ENCODE assay signal across 7 mouse cellular contexts in genomic region chr2:120850424-120851082, GRCm38 (mm10). TPM values are rescaled to one million over a fixed set of nuclear protein-coding genes. Genes with fewer than 3 reads are reported as not detected.
A peak's percentile ranks its signal among the peaks of the same experiment; 100 is the strongest.
DNase-seq lines count a peak whose midpoint lies in the region; ATAC-seq lines count a peak whose summit lies in the region.

TSS of gene Ttbk2 (minus strand) at chr2:120850604.

- peak within 1 kb of the TSS; percentile 61 for H3K27ac ChIP-seq in intestine, embryonic 16.5 days (ENCODE audit: low read length)
- H3K27ac ChIP-seq in midbrain, embryonic 11.5 days (ENCODE audit: low read depth, low read length): peak within 1 kb of the TSS; percentile 73

- ATAC-seq in intestine, embryonic 16.5 days: peak; percentile 100
- peak; percentile 100 for ATAC-seq in midbrain, embryonic 11.5 days (ENCODE audit: low FRiP score)

- no peaks in the 10 kb centered on the region for H3K36me3 ChIP-seq in intestine, embryonic 16.5 days (ENCODE audit: control insufficient read depth, insufficient read depth, low read length)
- H3K36me3 ChIP-seq in midbrain, embryonic 11.5 days (ENCODE audit: control insufficient read depth, insufficient read depth, low read length): no peaks in the 10 kb centered on the region

- intact Hi-C loops in left cerebral cortex, postnatal 36 days (cut with DNase I): no loop called here

- H3K9ac ChIP-seq in intestine, embryonic 16.5 days (ENCODE audit: low read depth, low read length): peak within 1 kb of the TSS; percentile 80
- peak within 1 kb of the TSS; percentile 89 for H3K9ac ChIP-seq in midbrain, embryonic 11.5 days (ENCODE audit: low read length)

- 1% methylated on average over 39 of the region's 39 CpGs for whole genome bisulfite sequencing in intestine, embryonic 16.5 days
- under 1% methylated on average over 39 of the region's 39 CpGs for WGBS in midbrain, embryonic 11.5 days

- H3K4me1 ChIP-seq in intestine, embryonic 16.5 days (ENCODE audit: control insufficient read depth, insufficient read depth, low read length): peaks cover 6% of the 10 kb centered on the region; the same call in 1 of the 2 replicates
- H3K4me1 ChIP-seq in midbrain, embryonic 11.5 days (ENCODE audit: control insufficient read depth, insufficient read depth, low read length): peaks cover 4% of the 10 kb centered on the region; the same call in 1 of the 2 replicates

- DNase-seq in adrenal gland, adult 8-10 months: peak; percentile 97
- DNase-seq in embryo, embryonic 9.5 days (ENCODE audit: extremely low spot score): peak; percentile 99
- peak; percentile 93 to 96 for DNase-seq in gastrocnemius, postnatal 4 days (ENCODE audit: low spot score in 2 of 2)
- DNase-seq in left cerebral cortex, postnatal 36 days (ENCODE audit: low spot score in 2 of 2): peak; percentile 99
- DNase-seq in midbrain, embryonic 11.5 days (ENCODE audit: low spot score, missing footprints): peak; percentile 99
- DNase-seq in skeletal muscle tissue, adult 2 months (ENCODE audit: low read depth, low spot score): peak; percentile 95

- no peaks in the 10 kb centered on the region for H3K9me3 ChIP-seq in intestine, embryonic 16.5 days (ENCODE audit: control insufficient read depth, low read length)
- H3K9me3 ChIP-seq in midbrain, embryonic 11.5 days (ENCODE audit: control insufficient read depth, low read length): no peaks in the 10 kb centered on the region

- H3K4me2 ChIP-seq in intestine, embryonic 16.5 days (ENCODE audit: low read depth, low read length): peak within 1 kb of the TSS; percentile 92
- peak within 1 kb of the TSS; percentile 72 for H3K4me2 ChIP-seq in midbrain, embryonic 11.5 days

- no peaks in the 10 kb centered on the region for H3K27me3 ChIP-seq in intestine, embryonic 16.5 days (replicated peaks; ENCODE audit: control insufficient read depth, insufficient read depth, low read length)
- H3K27me3 ChIP-seq in midbrain, embryonic 11.5 days (ENCODE audit: control insufficient read depth, insufficient read depth, low read length): no peaks in the 10 kb centered on the region

- peak within 1 kb of the TSS; percentile 94 for H3K4me3 ChIP-seq in intestine, embryonic 16.5 days (ENCODE audit: low read length)
- peak within 1 kb of the TSS; percentile 92 for H3K4me3 ChIP-seq in midbrain, embryonic 11.5 days (ENCODE audit: low read depth, low read length)

RNA-seq across cellular contexts. Expression of gene Ttbk2, which starts in this region (rescaled TPM):
- 10 to 100 TPM; 12.5 to 21.0 (median 16.8) TPM for total RNA-seq in adrenal gland, adult 8-10 months (2022)
- 10 to 100 TPM; 17.1 to 17.4 TPM for total RNA-seq in gastrocnemius, postnatal 4 days (2021)
- 1.4 and 1.6 TPM in 2 replicates for polyA plus RNA-seq in intestine, embryonic 16.5 days (2015; fragmentation: Nextera tagmentation; extraction: Ambion mirVana)
- total RNA-seq in left cerebral cortex, postnatal 36 days (2021): 10 to 100 TPM; 89.4 to 90.6 TPM
- 9.5 and 10.3 TPM in 2 replicates for polyA plus RNA-seq in midbrain, embryonic 11.5 days (2014; fragmentation: Nextera tagmentation; extraction: Ambion mirVana)

Comparison
In these comparisons a context has a peak if more than half of its experiments do, and no peak if none do; other contexts are left out.
1. Peak in every context shown above with its lines: DNase-seq, ATAC-seq, H3K4me3 ChIP-seq and H3K27ac ChIP-seq.
2. RNA of gene Ttbk2 (total RNA-seq): 89.4 to 90.6 TPM in left cerebral cortex, postnatal 36 days; 12.5 to 21.0 TPM in adrenal gland, adult 8-10 months and 17.1 to 17.4 TPM in gastrocnemius, postnatal 4 days; every median in the first group is over 4 times any median in the second.